Mouse (Mus musculus): ENCODE measurements at regions not wholly inside any gene's neighbourhood (a gene's known extent, or its start where the extent isn't known, plus 50 kb on each side); places are given as distances from the start of the nearest gene placed in this dataset.

- no peaks in the 10 kb centered on the region for H3K9me3 ChIP-seq
- no peaks in the 10 kb centered on the region for H3K4me1 ChIP-seq
- no peaks in the 10 kb centered on the region for H3K27me3 ChIP-seq (replicated peaks)
- H3K9ac ChIP-seq = no peak overlapping the region
- H3K27ac ChIP-seq = no peak overlapping the region
- H3K36me3 ChIP-seq = no peaks in the 10 kb centered on the region
- 62% methylated on average over 8 of the region's 8 CpGs for WGBS
- H3K4me3 ChIP-seq = no peak overlapping the region
- no peak overlapping the region for H3K4me2 ChIP-seq (replicated peaks)
- ATAC-seq (ENCODE audit: low FRiP score, low read depth) = no peak
Observed at GRCm38 (mm10) chr16:25042669-25043440, 243.8 kb upstream of the Tprg start.

GRCm38 (mm10) chr16:25044637-25045036 is 242.0 kb upstream of the Tprg start:
- Histone ChIP-seq H3K4me1 (no peaks in the 10 kb centered on the region), H3K4me2 (replicated peaks) (no peak overlapping the region), H3K9ac (no peak overlapping the region), H3K27me3 (replicated peaks) (no peaks in the 10 kb centered on the region), H3K9me3 (no peaks in the 10 kb centered on the region), H3K36me3 (no peaks in the 10 kb centered on the region), H3K27ac (no peak overlapping the region), H3K4me3 (no peak overlapping the region)
- whole genome bisulfite sequencing = 84% methylated on average over 3 of the region's 3 CpGs
- ATAC-seq (ENCODE audit: low FRiP score, low read depth) = no peak

DNA sequence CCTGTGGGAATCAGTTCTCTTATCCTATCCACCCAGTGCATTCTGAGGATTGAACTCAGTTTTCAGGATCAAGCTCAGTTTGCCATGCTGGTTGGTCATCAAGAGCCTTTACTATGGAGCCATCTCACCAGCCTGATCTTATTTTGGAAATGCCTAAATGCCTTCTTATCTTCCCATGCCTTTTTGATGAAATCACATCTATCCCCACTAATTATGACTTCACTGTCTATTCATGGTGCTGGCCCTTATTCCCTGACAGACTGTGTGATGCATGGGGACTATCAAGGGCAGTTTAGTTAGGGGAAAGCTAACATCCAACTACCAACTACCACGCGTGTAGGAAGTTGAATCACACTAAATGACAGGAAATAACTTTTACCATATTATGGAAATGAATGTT is 238.9 kb upstream of the Tprg start:
- H3K9ac ChIP-seq = no peak overlapping the region
- H3K27ac ChIP-seq = no peak overlapping the region
- H3K36me3 ChIP-seq = no peaks in the 10 kb centered on the region
- H3K4me1 ChIP-seq = no peaks in the 10 kb centered on the region
- H3K27me3 ChIP-seq (replicated peaks) = no peaks in the 10 kb centered on the region
- no peak overlapping the region for H3K4me3 ChIP-seq
- ATAC-seq (ENCODE audit: low FRiP score, low read depth) = no peak
- WGBS = 89% methylated on average over 2 of the region's 2 CpGs
- no peak overlapping the region for H3K4me2 ChIP-seq (replicated peaks)
- H3K9me3 ChIP-seq = no peaks in the 10 kb centered on the region

DNA sequence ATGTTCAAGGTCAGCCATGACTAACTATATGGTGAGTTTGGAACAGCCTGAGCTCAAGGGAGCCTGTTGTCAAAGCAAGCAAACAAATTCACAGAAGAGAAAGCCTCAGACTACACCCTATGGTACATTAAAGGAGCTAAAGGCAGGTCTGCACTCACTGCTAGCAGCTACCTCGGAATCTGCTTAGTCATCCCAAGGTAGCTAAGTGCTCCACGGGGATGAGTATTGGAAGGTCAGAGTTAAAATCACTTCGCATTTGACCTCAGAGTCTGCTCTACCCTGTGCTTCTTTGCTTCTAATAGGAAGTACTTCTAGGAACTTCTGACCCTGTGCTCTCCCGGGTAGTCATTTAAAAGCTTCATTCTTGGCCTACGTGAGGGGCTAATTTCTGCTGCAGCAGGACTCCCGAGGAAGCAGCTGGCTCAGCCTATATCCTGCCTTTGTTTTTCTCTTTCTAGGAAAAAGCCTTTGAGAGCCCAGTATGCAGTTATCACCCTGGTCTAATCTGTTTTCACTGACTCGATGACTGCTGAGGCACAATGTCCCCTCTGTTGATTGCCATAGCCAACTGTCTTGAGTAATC is 236.6 kb upstream of the Tprg start:
- ATAC-seq (ENCODE audit: low FRiP score, low read depth) = no peak
- Histone ChIP-seq H3K36me3 (no peaks in the 10 kb centered on the region), H3K9me3 (no peaks in the 10 kb centered on the region), H3K9ac (no peak overlapping the region), H3K27ac (no peak overlapping the region), H3K4me2 (replicated peaks) (no peak overlapping the region), H3K27me3 (replicated peaks) (no peaks in the 10 kb centered on the region), H3K4me3 (no peak overlapping the region), H3K4me1 (no peaks in the 10 kb centered on the region)
- WGBS = 53% methylated on average over 7 of the region's 7 CpGs

DNA sequence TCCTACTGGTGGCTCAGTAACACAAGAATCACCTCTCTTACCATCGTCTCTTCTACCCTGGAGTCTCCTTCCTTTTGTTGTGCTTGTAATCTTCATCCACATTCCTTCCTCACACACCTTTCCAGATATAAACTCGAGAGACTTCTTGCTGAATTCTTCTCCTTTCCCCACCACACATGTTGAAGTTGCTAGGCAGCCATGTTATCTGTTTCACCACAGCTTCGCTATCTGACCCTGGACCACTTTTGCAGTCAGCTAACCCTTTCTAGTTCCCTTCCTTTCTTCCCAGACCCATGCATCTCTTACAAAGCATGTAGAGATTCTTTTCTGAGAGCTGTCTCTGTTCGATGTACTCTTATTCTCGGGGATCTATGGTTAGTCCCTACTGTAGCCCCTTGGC is 235.6 kb upstream of the Tprg start:
- no peak for ATAC-seq (ENCODE audit: low FRiP score, low read depth)
- no peaks in the 10 kb centered on the region for H3K9me3 ChIP-seq
- H3K4me3 ChIP-seq = no peak overlapping the region
- no peak overlapping the region for H3K27ac ChIP-seq
- no peaks in the 10 kb centered on the region for H3K27me3 ChIP-seq (replicated peaks)
- H3K4me2 ChIP-seq (replicated peaks) = no peak overlapping the region
- H3K4me1 ChIP-seq = no peaks in the 10 kb centered on the region
- 87% methylated on average over 5 of the region's 5 CpGs for WGBS
- H3K36me3 ChIP-seq = no peaks in the 10 kb centered on the region
- no peak overlapping the region for H3K9ac ChIP-seq

GRCm38 (mm10) chr16:25052428-25052827 is 234.2 kb upstream of the Tprg start:
- Histone ChIP-seq H3K27me3 (replicated peaks) (no peaks in the 10 kb centered on the region), H3K27ac (no peak overlapping the region), H3K9ac (no peak overlapping the region), H3K9me3 (no peaks in the 10 kb centered on the region), H3K4me3 (no peak overlapping the region), H3K4me2 (replicated peaks) (no peak overlapping the region), H3K4me1 (no peaks in the 10 kb centered on the region), H3K36me3 (no peaks in the 10 kb centered on the region)
- no peak for ATAC-seq (ENCODE audit: low FRiP score, low read depth)
- 69% methylated on average over 5 of the region's 5 CpGs for WGBS

GRCm38 (mm10) chr16:25052917-25053343 is 233.7 kb upstream of the Tprg start:
- H3K4me3 ChIP-seq = no peak overlapping the region
- H3K36me3 ChIP-seq = no peaks in the 10 kb centered on the region
- H3K4me1 ChIP-seq = peaks cover 1% of the 10 kb centered on the region; the same call in 1 of the 2 replicates
- 79% methylated on average over 5 of the region's 5 CpGs for WGBS
- no peaks in the 10 kb centered on the region for H3K27me3 ChIP-seq (replicated peaks)
- no peak overlapping the region for H3K27ac ChIP-seq
- H3K9me3 ChIP-seq = no peaks in the 10 kb centered on the region
- no peak overlapping the region for H3K4me2 ChIP-seq (replicated peaks)
- no peak overlapping the region for H3K9ac ChIP-seq
- no peak for ATAC-seq (ENCODE audit: low FRiP score, low read depth)

GRCm38 (mm10) chr16:25054304-25054703 is 232.3 kb upstream of the Tprg start:
- peaks cover 11% of the 10 kb centered on the region for H3K4me1 ChIP-seq
- H3K9me3 ChIP-seq = no peaks in the 10 kb centered on the region
- no peaks in the 10 kb centered on the region for H3K27me3 ChIP-seq (replicated peaks)
- ATAC-seq (ENCODE audit: low FRiP score, low read depth) = no peak
- no peak overlapping the region for H3K9ac ChIP-seq
- H3K4me2 ChIP-seq (replicated peaks) = no peak overlapping the region
- 93% methylated on average over 2 of the region's 2 CpGs for WGBS
- no peak overlapping the region for H3K27ac ChIP-seq
- no peaks in the 10 kb centered on the region for H3K36me3 ChIP-seq
- no peak overlapping the region for H3K4me3 ChIP-seq

DNA sequence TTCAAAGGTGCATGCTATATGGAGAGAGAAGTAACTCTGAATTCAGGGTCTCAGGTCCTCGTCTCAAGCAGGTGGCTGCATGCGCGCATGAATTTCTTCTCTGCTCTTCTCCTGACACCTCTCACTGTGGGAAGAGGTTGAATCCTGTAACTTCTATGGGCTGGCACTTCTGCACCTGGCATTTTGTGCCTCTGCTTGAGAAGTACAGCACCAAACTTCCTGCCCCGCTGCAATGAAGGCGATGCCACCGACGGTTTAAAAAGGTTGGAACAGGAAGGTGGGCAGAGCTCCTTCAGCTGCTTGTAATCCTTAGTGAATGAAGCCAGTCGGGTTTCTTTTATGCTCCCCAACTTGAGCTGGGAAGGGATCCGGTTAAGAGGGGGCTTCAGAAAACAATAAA is 231.2 kb upstream of the Tprg start:
- Histone ChIP-seq H3K9me3 (no peaks in the 10 kb centered on the region), H3K4me3 (no peak overlapping the region), H3K9ac (no peak overlapping the region), H3K27me3 (replicated peaks) (no peaks in the 10 kb centered on the region), H3K4me1 (peaks cover 21% of the 10 kb centered on the region), H3K4me2 (replicated peaks) (no peak overlapping the region), H3K27ac (no peak overlapping the region), H3K36me3 (no peaks in the 10 kb centered on the region)
- ATAC-seq (ENCODE audit: low FRiP score, low read depth) = no peak
- WGBS = 78% methylated on average over 9 of the region's 9 CpGs

- H3K27me3 ChIP-seq (replicated peaks) = no peaks in the 10 kb centered on the region
- no peaks in the 10 kb centered on the region for H3K9me3 ChIP-seq
- H3K4me1 ChIP-seq = peaks cover 22% of the 10 kb centered on the region
- H3K9ac ChIP-seq = peak overlapping the region; percentile 72; the same call in 1 of the 2 replicates
- H3K27ac ChIP-seq = peak overlapping the region; percentile 93; the same call in 1 of the 2 replicates
- peak overlapping the region; percentile 66 for H3K4me2 ChIP-seq (replicated peaks)
- H3K36me3 ChIP-seq = no peaks in the 10 kb centered on the region
- peak; percentile 7 for ATAC-seq (ENCODE audit: low FRiP score, low read depth)
- H3K4me3 ChIP-seq = peak overlapping the region; percentile 52
- 22% methylated on average over 11 of the region's 11 CpGs for WGBS
Observed at GRCm38 (mm10) chr16:25058051-25058747, 228.4 kb upstream of the Tprg start.

- H3K9me3 ChIP-seq = no peaks in the 10 kb centered on the region
- peak; percentile 96 for ATAC-seq (ENCODE audit: low FRiP score, low read depth)
Observed at GRCm38 (mm10) chr16:25058812-25059501, 227.7 kb upstream of the Tprg start.

DNA sequence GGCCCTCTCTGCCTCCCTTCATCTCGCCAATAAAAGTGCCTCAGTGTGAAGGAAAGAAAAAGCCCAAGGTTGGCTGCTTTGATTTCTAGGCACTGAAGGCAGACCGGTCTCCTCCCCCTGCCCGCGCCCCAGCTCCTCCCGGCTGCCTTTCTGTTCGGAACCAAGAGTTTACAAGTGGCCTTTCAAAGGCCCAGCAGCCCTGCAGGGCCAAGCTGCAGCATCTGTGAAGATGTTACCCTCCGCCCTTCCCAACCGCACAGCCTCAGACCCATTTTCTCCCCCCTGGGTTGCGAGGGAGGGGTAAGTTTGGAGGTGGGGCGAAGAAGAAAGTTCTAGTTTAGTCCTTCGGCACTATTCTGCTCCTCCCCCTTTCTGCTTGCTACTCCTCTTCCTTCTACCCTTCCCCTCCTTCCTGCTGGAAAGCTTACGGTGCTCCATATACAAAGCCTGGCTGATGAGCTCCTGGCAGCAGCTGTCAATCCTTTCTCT is 227.1 kb upstream of the Tprg start:
- WGBS = 1% methylated on average over 12 of the region's 12 CpGs
- no peaks in the 10 kb centered on the region for H3K27me3 ChIP-seq (replicated peaks)

More at GRCm38 (mm10) chr16:25058812-25059501, 227.7 kb upstream of the Tprg start:
- Histone ChIP-seq H3K27ac (peak overlapping the region; percentile 93), H3K36me3 (no peaks in the 10 kb centered on the region), H3K4me3 (peak overlapping the region; percentile 52), H3K9ac (peak overlapping the region; percentile 72), H3K4me1 (peaks cover 22% of the 10 kb centered on the region), H3K27me3 (replicated peaks) (no peaks in the 10 kb centered on the region), H3K4me2 (replicated peaks) (peak overlapping the region; percentile 66)
- under 1% methylated on average over 36 of the region's 36 CpGs for WGBS

More for the DNA sequence above, 227.1 kb upstream of the Tprg start:
- no peak; the same call in none of the 2 replicates for ATAC-seq (ENCODE audit: low FRiP score, low read depth)
- Histone ChIP-seq H3K9ac (peak overlapping the region; percentile 72; the same call in 1 of the 2 replicates), H3K4me2 (replicated peaks) (peak overlapping the region; percentile 66), H3K4me1 (peaks cover 22% of the 10 kb centered on the region), H3K27ac (peak overlapping the region; percentile 93; the same call in 1 of the 2 replicates), H3K36me3 (no peaks in the 10 kb centered on the region), H3K9me3 (no peaks in the 10 kb centered on the region), H3K4me3 (peak overlapping the region; percentile 52)
